Mouse (Mus musculus): ENCODE data around the gene Jpt1. TPM values are rescaled to one million over a fixed set of nuclear protein-coding genes. Genes with fewer than 3 reads are reported as not detected.
"Not testable (repeated sequence)": the region's sequence is repeated elsewhere in the genome, so short reads cannot be mapped to it uniquely, and the experiment has no call there.

The Jpt1 gene
- total RNA-seq (2017) = 122 and 126 TPM in 2 replicates

DNA sequence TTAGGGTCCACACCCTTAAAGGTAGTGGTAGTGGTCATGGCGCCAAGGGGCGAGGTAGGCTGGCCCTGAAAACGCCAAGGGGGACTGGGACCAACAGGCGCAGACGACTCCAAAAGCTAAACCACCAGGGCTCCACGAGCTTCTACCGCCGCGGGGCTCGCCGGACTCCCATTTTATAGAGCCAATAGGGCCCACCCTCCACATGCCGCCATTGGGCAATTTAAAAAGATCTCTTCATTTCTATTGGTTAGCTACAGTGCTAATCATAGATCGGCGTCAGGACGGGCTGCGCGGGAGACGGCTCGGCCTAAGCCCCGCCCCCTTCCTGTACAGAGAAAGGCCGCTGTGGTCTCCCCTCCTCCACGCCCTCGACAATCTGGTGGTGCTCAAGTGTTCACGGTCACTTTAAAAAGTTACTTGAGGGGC lies at the start of gene Jpt1:
Gene Jpt1 (minus strand): TSS at position 150 of the 426 bp plus-strand sequence.
- peak; percentile 94 to 96 for ATAC-seq (replicated peaks in 1 of 2; ENCODE audit: insufficient read depth in 1 of 2, low FRiP score in 2 of 2, low TSS enrichment in 1 of 2, low read depth in 1 of 2, poor library complexity in 2 of 2, severe bottlenecking in 2 of 2)

DNA sequence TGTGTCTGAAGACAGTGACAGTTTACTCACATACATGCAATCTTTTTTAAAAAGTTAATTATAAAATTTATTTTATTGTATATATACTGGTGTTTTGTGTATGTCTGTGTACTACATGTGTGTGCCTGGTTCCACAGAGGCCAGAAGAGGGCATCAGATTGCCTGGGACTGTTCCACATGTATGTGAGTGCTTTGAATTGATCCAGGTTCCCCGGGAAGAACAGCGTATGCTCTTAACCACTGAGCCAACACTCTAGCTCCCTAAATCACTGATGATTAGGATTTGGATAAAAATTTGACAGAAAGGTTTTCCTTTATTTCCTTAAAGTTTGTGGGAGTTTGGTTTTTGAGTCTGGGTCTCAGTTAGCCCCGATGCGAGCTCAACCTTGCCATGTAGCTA lies 49.2 kb upstream of the Jpt1 start:
- ATAC-seq (replicated peaks in 1 of 2; ENCODE audit: insufficient read depth in 1 of 2, low FRiP score in 2 of 2, low TSS enrichment in 1 of 2, low read depth in 1 of 2, poor library complexity in 2 of 2, severe bottlenecking in 2 of 2) = no peak

DNA sequence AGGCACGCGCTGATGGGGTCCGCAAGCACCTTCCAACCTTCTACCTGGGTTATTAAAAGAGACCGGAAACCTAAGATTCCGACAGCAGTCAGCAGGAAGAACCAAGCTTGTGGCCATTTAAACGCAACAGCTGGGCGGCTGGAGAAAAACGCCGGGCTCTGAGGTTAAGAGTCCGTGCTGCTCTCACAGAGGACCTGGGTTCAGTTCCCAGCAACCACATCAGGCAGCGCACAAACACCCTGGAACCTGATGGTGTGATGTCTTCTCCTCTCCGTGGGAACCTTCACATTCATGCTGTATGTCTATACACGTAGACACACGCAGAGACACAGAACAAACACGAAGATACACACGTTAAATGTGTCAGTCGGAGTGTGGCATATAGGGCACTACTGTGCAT lies 41.5 kb upstream of the Jpt1 start:
- no peak for ATAC-seq (replicated peaks in 1 of 2; ENCODE audit: insufficient read depth in 1 of 2, low FRiP score in 2 of 2, low TSS enrichment in 1 of 2, low read depth in 1 of 2, poor library complexity in 2 of 2, severe bottlenecking in 2 of 2)

DNA sequence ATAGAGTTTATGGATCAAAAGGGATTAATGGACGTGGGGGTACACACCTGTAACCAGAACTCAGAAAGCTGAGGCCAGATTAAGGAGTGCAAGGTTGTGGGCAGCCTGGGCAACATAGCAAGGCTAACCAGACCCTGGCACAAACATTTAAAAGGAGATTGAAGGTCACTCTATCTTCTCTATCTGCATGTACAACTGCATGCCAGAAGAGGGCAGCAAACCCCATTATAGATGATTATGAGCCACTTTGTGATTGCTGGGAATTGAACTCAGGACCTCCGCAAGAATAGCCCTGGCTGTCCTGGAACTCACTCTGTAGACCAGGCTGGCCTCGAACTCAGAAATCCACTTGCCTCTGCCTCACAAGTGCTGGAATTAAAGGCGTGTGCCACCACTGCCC lies 38.6 kb upstream of the Jpt1 start:
- ATAC-seq (replicated peaks in 1 of 2; ENCODE audit: insufficient read depth in 1 of 2, low FRiP score in 2 of 2, low TSS enrichment in 1 of 2, low read depth in 1 of 2, poor library complexity in 2 of 2, severe bottlenecking in 2 of 2) = peak in 1 of 2 experiments; percentile 46; a peak in 1 of 4 replicates

DNA sequence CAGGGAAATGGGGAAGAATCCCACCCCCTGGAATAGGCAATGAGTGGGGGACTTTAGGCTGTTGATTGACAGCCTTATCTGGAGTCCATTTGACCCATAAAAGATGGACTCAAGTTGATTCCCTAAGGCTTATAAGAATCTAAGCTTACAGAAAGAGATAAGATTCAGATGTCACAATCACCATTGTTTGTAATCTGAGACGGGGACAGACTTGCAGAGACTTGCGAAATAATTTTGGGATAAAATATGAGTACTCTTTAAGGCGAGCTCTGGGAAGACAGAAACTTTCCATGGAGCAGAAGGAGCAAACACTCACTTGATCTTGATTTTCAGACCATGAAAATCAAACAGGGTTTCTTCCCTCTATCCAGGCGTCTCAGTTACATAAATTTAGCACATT lies 29.4 kb upstream of the Jpt1 start:
- ATAC-seq (replicated peaks in 1 of 2; ENCODE audit: insufficient read depth in 1 of 2, low FRiP score in 2 of 2, low TSS enrichment in 1 of 2, low read depth in 1 of 2, poor library complexity in 2 of 2, severe bottlenecking in 2 of 2) = no peak

DNA sequence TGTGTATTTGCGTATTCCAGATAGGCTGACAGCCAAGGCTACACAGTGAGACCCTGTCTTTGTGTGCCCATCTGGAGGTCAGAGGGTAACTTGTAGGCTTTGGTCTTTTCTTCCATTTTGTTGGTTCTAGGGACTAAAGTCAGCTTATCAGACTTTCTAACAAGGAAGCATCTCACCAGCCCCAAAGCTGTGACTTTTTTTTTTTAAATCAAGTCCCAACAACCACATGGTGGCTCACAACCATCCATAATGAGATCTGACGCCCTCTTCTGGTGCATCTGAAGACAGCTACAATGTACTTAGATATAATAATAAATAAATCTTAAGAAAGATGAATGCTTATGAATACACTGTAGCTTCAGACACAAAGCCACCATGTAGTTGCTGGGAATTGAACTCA lies 23.9 kb upstream of the Jpt1 start:
- ATAC-seq (replicated peaks in 1 of 2; ENCODE audit: insufficient read depth in 1 of 2, low FRiP score in 2 of 2, low TSS enrichment in 1 of 2, low read depth in 1 of 2, poor library complexity in 2 of 2, severe bottlenecking in 2 of 2) = no peak

DNA sequence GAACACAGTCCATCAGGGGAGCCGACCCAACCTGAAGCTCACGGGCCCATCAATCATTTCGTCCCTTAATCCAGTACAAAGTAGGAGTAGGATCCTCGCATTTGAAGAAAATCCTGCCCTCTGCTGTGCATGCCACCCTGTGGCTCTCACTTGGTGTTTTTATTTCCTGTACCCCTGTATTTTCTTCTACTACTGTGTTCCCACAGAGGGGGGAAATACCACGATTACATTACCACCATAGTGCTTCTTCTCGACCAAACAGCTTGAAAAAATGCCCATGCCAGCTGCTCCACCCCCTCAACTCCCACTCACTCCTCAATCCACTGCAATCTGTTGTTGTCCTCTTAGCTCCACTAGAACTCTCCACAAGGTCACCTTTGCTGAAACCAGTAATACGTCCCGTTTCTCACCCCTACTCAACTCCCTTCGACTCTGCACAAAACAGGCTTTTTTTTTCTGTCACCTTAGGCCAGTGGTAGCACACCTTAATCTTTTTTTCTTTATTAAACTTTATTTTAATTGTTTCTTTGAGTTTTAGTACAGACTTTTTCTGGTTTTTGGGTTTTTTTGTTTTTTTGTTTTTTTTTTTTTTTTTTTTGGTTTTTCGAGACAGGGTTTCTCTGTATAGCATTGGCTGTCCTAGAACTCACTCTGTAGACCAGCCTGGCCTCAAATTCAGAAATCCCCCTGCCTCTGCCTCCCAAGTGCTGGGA lies 22.8 kb upstream of the Jpt1 start:
- no peak for ATAC-seq (replicated peaks in 1 of 2; ENCODE audit: insufficient read depth in 1 of 2, low FRiP score in 2 of 2, low TSS enrichment in 1 of 2, low read depth in 1 of 2, poor library complexity in 2 of 2, severe bottlenecking in 2 of 2)

DNA sequence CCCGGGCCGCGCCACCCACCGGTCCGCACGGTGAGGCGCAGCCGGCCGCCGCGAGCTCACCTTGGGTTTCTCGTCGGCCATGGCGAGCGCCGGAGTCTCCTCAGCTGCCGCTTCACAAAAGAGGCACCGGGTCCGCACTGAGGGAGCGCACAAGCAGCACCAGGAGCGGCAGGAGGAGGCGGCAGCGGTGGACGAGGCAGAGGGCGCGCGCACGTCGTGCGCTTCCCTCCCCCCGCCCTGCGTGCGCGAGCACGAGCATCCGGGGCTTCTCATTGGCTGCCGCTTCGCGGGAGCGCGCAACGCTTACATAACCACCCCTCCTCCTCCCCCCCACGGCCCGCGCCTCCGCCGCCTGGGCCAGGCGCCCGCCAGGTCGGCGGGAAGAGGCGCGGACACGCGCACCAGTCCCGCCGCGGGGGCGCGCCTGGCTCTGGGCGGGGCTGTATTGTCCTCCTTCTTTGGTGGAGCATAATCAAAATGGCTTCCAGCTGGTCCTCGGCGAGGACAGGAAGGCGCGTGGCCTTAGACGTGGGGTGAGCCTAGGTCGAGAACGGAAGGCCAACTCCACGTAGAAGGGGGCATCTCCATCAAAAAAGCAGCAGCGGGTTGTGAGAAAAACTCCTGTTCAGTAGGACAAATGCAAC lies 22.0 kb upstream of the Jpt1 start, which contains the start of gene Sumo2:
Gene Sumo2 (minus strand): TSS at position 239 of the 644 bp plus-strand sequence.
- ATAC-seq (replicated peaks in 1 of 2; ENCODE audit: insufficient read depth in 1 of 2, low FRiP score in 2 of 2, low TSS enrichment in 1 of 2, low read depth in 1 of 2, poor library complexity in 2 of 2, severe bottlenecking in 2 of 2) = peak; percentile 86 to 88

DNA sequence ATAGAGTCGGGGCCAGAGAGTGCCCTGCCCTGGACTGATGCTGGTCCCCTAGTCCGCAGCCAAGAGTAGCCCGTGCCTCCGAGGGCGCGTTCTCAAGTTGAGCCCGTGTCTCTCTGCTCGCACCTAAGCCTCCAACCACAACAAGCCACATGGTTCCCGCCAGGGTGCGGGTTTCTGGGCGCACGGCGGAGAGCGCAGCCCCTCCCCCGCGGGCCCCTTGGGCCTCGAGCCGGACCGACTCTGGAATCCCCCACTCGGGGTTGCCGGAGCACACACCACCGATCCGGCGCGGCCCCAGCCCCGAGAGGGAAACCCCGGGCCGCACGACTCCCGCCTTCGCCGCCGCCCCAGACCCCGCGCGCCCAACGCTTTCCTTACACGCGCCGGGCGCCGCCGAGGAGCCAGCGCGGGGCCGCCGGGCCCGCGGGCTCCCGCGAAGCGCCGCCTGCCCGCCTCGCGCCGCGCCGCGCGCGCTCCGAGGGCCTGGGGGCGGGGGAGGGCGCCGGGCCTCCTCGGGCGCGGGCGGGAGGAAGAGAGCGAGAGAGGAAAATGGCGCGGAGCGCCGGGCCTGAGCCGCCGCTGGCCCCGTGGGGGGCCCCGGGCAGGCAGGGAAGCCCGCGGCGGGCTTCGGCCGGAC lies 21.3 kb upstream of the Jpt1 start:
- peak in 1 of 2 experiments; percentile 21; a peak in 3 of 4 replicates for ATAC-seq (replicated peaks in 1 of 2; ENCODE audit: insufficient read depth in 1 of 2, low FRiP score in 2 of 2, low TSS enrichment in 1 of 2, low read depth in 1 of 2, poor library complexity in 2 of 2, severe bottlenecking in 2 of 2)

DNA sequence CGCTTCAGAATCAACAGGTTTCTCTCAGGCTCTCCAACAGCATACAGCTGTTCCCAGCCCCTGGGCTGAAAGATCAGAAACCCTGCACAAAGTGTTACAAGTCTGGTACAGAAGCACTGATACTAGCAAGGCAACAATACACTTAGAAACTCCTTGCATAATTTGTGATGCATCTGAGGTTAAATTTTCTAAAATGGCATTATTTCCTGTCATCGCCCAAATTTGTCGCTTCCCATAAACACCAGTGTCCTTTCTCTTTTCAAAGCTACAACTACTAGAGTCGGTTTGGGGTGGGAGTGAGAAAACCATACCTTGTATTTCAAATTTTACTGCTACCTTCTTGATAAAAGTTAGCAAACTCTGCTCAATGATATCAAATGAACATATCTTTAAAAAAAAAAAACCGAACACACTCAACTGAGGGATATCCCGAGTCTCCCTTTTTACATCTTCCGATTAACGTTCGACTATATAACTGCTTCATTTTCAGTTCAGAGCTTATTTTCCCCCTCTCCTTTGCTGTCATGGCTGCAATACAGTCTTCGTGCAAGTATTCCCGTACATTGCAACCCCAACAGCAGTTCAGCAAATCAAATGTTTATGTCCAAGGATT lies 20.7 kb upstream of the Jpt1 start:
- no peak for ATAC-seq (replicated peaks in 1 of 2; ENCODE audit: insufficient read depth in 1 of 2, low FRiP score in 2 of 2, low TSS enrichment in 1 of 2, low read depth in 1 of 2, poor library complexity in 2 of 2, severe bottlenecking in 2 of 2)

DNA sequence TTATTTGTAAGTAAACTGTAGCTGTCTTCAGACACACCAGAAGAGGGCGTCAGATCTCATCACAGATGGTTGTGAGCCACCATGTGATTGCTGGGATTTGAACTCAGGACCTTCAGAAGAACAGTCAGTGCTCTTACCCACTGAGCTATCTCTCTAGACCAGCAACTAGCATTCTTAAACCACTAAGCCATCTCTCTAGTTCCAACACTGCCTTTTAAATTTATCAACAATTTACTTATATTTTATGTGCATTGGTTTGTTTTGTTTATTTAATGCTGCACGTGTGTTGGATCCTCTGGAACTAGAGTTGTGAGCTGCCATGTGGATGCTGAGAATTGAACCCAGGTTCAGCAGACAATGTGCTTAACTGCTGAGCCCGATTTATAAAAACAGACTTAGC lies 12.3 kb upstream of the Jpt1 start:
- ATAC-seq (replicated peaks in 1 of 2; ENCODE audit: insufficient read depth in 1 of 2, low FRiP score in 2 of 2, low TSS enrichment in 1 of 2, low read depth in 1 of 2, poor library complexity in 2 of 2, severe bottlenecking in 2 of 2) = not testable (repeated sequence)

DNA sequence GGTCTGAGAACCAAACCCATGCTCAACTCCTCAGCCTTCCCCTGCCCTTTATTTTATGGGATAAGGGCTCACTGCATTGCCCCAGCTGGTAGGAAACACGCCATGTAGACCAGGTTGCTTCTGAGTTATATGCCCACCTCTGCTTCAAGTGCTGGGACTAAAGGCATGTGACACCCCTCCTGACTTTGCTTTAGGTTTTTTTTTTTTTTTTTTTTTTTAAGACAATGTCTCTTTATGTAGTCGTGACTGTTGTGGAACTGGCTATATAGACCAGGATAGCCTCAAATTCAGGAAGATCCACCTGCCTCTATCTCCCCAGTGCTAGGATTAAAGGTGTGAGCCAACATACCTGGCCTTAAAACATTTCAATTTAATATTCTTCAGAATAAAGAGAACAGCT lies 8.5 kb upstream of the Jpt1 start:
- ATAC-seq (replicated peaks in 1 of 2; ENCODE audit: insufficient read depth in 1 of 2, low FRiP score in 2 of 2, low TSS enrichment in 1 of 2, low read depth in 1 of 2, poor library complexity in 2 of 2, severe bottlenecking in 2 of 2) = no peak

DNA sequence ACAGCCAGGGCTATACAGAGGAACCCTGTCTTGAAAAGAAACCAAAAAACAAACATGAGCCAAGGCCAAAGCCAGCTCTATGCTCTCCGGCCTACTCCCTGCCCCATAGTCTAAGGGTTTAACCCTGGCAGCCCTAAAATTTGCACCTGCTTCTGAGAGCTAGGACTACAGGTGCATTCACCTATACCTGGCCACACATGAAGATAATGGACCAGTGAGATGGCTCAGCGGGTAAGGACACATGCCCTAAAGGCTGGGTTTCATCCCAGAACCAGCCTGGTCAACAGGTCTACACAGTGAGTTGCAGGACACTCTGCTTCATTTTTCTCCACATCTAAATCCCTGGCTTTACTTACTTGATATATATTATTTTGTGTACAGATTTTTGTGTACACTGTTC lies 8.1 kb upstream of the Jpt1 start:
- ATAC-seq (replicated peaks in 1 of 2; ENCODE audit: insufficient read depth in 1 of 2, low FRiP score in 2 of 2, low TSS enrichment in 1 of 2, low read depth in 1 of 2, poor library complexity in 2 of 2, severe bottlenecking in 2 of 2) = no peak

DNA sequence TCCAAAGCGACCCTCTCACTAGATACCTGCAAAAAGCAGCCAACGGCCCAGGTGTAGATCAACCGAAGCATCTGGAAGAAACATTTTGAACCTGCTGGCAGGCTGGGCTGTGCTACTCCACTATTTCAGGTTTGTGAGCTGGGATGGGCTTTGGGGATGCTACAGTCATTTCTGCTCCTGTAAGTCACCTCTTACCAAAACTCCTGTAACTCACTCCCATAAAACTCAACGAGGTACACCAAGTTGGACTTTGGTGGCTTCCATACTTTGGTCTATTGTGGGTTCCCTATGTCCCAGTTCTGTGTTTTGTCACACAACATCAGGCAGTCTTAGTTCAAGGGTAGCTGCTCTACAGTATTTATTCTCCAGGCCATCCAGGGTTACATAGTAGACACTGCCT lies 6.9 kb upstream of the Jpt1 start:
- no peak for ATAC-seq (replicated peaks in 1 of 2; ENCODE audit: insufficient read depth in 1 of 2, low FRiP score in 2 of 2, low TSS enrichment in 1 of 2, low read depth in 1 of 2, poor library complexity in 2 of 2, severe bottlenecking in 2 of 2)

DNA sequence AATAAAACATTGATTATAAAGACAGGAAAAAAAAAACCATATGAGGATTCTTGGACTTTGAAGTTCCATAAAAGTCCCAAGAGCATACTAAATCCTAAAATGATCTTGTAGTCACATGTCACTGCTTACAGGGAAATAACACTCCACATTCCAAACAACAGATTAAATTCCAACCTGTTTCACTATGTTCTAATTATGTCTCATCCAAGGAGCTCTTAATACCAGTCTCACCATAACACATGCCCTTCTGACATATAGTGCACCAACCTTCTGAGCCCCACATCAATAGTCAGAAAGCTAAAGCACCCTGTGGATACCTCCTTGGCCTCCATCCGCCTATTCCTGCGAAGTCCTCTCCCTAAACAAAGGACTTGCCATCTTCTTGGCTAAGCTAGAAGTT lies 6.0 kb upstream of the Jpt1 start:
- ATAC-seq (replicated peaks in 1 of 2; ENCODE audit: insufficient read depth in 1 of 2, low FRiP score in 2 of 2, low TSS enrichment in 1 of 2, low read depth in 1 of 2, poor library complexity in 2 of 2, severe bottlenecking in 2 of 2) = no peak

DNA sequence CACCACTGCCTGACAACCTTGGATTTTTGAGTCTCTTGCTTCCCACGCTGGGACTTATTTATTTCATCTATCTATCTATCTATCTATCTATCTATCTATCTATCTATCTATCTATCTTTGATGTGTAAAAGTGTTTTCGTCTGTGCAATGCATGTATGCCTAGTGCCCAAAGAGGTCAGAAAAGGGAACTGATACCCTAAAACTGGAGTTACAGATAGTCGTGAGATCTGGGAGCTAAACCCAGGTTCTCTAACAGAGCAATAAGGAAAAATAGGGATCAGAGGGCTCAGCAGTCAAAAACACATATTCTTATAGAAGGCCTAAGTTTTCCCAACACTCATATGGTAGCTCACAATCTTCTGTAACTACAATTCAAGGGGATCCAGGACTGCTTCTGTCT lies 5.4 kb upstream of the Jpt1 start:
- no peak for ATAC-seq (replicated peaks in 1 of 2; ENCODE audit: insufficient read depth in 1 of 2, low FRiP score in 2 of 2, low TSS enrichment in 1 of 2, low read depth in 1 of 2, poor library complexity in 2 of 2, severe bottlenecking in 2 of 2)

DNA sequence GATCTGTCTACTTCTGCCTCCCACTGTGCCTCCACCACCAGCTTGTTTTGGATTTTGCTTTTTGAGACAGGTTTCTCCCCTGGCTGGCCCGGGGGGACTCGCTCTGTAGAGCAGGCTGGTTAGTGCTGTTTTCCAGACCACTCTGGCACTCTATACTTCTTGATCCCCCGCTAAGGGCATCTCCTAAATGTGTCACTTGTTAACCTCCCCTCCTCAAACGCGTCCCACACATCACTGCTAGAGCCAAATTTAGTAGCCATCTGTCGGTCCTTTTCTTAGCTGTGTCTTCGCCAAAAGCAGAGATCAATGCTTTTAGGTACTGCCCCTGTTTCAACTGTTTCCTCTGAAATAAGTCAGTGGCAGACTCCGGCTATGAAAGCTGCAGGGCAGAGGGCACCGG lies 4.5 kb upstream of the Jpt1 start:
- no peak for ATAC-seq (replicated peaks in 1 of 2; ENCODE audit: insufficient read depth in 1 of 2, low FRiP score in 2 of 2, low TSS enrichment in 1 of 2, low read depth in 1 of 2, poor library complexity in 2 of 2, severe bottlenecking in 2 of 2)

DNA sequence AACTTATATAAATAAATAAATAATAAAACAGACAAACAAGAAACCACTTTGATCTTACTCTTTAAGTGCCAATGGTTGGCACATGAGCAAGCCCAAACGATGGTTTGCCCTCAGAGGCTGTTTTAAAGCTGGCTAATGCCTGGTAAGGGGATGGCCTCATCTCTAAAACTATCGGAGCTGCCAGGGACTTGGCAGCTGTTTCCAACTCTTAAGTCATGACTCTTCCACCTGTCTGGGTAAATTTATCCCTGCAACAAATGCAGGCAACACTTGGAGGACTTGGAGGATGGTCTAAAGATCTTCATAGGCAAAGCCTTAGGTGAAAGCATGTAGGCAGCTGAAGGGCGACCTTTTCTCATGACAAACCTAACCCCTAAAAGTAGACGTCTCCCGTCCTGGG lies 2.8 kb upstream of the Jpt1 start:
- no peak for ATAC-seq (replicated peaks in 1 of 2; ENCODE audit: insufficient read depth in 1 of 2, low FRiP score in 2 of 2, low TSS enrichment in 1 of 2, low read depth in 1 of 2, poor library complexity in 2 of 2, severe bottlenecking in 2 of 2)

Data from hematopoietic stem cell, adult 5-6 weeks (primary cell).